Mouse (Mus musculus): ENCODE measurements around the gene Lzts2. TPM values are rescaled to one million over a fixed set of nuclear protein-coding genes. Genes with fewer than 3 reads are reported as not detected.

Gene Lzts2
- polyA plus RNA-seq, 1 experiment: 39.2 TPM

DNA sequence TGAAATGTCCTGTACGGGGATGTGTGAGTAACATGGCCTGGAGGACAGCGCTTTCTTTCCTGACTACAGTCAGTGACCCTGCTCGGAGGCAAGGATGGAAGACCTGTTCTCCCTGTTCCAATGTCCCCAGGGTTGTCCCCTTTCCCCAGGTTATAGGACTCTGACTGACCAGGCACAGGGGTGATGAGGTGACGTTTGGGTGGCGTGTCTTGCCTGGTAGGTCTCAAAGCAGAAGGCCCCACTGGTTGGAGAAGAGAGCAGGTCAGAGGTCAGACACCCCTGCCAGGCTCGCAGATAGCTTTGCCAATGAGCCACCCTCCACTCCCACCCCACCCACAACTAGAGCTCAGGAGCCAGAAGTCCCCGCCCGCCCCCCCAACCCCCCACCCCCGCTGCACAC lies 15.4 kb downstream of the Lzts2 start:
- no peak for TF ChIP-seq GATA1 (IDR thresholded peaks at IDR 0.05; ENCODE audit: low read length)

- no peak for TF ChIP-seq GATA1 (IDR thresholded peaks at IDR 0.05; ENCODE audit: low read length)
Measured at GRCm38 (mm10) chr19:45030111-45030510, 15.9 kb downstream of the Lzts2 start.

- TF ChIP-seq GATA1 (IDR thresholded peaks at IDR 0.05; ENCODE audit: low read length): no peak
Measured at GRCm38 (mm10) chr19:45030746-45031693, 16.8 kb downstream of the Lzts2 start.

DNA sequence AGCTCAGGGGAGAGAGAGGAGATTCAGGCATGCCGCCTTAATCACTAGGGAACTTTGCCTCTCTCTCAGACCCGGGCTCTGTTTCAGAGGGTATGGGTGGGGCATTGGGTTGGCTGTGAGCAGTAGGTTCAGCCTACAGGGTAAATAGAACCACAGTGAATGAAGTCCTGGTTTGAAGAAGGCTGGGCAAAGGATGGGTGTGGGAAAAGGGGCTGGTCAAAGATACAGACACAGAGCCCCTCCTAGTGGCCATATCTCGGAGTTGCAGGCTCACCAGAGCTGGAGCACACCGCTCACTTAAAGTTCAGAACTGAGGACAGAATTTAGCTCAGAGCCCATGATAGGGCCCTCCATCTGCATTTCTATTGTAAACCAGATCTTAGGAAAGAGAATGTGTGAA lies 17.6 kb downstream of the Lzts2 start:
- no peak for TF ChIP-seq GATA1 (IDR thresholded peaks at IDR 0.05; ENCODE audit: low read length)

DNA sequence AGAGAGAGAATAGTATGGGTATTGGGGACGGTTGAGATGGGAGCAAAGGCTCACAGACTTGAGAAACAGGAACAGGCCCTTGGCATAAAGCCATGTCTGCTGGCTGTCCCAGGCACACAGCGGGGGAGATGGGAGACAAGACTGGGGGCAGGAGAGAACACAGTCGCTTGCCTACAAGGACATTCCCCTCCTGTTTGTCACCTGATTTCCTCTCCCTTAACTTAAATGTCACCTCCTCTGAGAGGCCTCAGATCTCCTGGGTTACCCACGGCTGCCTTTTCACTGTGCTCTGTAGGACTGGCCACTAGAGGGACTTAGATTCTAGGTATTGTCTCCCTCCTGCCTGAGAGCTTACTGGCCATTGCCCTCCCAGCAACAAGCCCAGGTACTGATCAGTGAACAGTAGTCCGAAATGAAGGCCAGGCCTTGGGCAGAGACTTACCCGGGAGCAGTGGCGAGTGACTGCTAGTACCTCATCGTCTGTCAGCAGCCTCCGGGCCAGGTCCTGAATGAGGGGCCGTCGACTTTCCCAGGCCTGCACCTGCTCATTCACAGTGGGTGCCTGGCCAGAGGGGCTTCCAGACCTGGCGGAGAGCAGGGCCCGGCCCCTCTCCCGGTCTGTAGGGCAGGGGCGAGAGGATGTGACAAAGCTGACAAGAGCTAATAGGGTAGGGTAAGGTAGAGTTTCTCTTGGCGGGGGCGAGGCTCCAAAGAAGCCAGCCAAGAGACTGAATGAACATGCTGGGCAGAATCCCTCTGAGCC lies 18.5 kb downstream of the Lzts2 start:
- TF ChIP-seq GATA1 (IDR thresholded peaks at IDR 0.05; ENCODE audit: low read length): no peak

DNA sequence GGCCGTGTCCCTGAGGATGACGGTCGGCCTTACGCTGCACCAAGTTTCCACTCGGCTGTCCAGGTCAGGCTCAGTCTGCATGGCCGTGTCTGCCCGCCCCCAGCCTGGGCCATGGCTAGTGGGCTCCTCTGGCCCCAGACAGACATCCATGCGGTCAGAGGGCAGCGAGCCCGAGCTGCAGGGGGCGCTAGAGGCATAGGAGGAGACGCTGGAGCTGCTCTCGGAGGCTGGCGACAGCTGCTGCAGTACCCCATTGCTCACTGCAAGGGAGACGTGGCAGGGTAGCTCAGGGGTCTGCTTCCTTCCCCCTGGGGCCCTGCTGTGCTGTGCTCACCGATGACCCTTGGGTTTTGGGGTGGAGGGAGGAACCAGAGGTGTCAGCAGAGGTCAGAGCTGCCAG lies 22.7 kb downstream of the Lzts2 start:
- TF ChIP-seq GATA1 (IDR thresholded peaks at IDR 0.05; ENCODE audit: low read length): no peak

DNA sequence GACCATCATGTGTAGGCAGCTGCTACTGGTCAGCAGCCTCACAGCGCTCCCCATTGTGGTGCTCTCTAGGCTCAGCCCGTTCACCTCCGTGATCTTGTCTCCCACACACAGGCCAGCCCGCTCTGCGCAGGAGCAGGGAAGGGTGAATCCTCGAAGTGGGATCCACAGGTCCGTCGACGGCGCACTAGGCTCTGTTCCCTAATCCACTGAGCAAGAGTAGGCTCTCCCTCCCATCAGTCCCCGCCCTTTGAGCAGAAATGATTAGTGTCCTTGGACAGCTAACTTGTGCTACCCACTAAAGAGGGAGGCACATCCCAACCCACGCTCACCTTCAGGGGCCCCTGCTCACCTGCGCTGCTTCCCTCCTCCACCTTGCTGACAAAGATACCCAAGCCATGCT lies 26.0 kb downstream of the Lzts2 start:
- TF ChIP-seq GATA1 (IDR thresholded peaks at IDR 0.05; ENCODE audit: low read length): no peak

DNA sequence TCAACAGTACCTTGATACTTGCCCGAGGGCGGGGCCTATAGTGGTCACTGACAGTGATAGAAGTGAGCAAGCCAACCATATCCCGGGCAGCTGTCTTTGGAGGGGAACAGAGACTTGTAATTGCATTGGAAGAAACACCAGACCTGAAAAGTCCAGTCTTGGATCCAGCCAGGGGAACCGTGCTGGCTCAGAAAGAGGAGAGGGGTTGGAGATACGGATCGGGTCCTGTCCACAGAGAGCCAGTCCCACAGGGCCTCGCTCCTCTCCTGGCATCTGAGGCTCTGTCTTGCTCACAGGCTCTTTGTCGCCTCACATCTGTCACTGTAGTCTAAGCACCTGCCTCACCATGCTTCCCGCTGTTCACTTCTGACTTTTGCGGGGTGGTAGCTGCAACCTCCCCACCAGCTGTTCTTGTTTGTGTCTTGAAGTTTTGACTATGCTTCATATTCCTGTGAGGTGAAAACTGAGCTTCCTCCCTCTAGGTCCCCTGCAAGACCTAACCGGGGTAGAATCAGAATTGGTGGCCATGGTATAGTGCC lies 30.2 kb downstream of the Lzts2 start:
- TF ChIP-seq GATA1 (IDR thresholded peaks at IDR 0.05; ENCODE audit: low read length): no peak

- no peak for TF ChIP-seq GATA1 (IDR thresholded peaks at IDR 0.05; ENCODE audit: low read length)
Measured at GRCm38 (mm10) chr19:45045236-45045635, 31.0 kb downstream of the Lzts2 start.

DNA sequence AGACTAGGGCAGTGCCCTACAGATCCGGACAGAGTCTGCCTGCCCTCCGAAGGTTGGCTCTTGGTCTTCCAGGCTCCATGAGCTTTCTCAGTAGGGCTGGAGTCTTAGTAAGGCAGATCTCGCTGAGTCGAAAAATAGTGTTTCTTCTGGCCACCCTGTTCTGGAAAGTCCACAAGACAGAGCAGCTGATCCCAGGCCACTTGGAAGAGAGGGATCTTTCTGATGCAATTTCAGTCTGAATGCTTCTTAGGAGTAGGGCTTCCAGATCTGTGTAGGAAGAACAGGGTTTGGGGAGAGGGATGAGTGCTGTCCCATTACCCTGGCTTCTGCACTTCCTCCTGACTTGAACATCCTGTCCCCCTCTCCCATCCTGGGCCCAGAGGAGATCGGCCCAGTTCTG lies 31.4 kb downstream of the Lzts2 start, which contains the start of gene Pdzd7:
Gene Pdzd7, minus strand, starts transcription at position 67 of the 400 bp plus-strand sequence.
- TF ChIP-seq GATA1 (IDR thresholded peaks at IDR 0.05; ENCODE audit: low read length): no peak

DNA sequence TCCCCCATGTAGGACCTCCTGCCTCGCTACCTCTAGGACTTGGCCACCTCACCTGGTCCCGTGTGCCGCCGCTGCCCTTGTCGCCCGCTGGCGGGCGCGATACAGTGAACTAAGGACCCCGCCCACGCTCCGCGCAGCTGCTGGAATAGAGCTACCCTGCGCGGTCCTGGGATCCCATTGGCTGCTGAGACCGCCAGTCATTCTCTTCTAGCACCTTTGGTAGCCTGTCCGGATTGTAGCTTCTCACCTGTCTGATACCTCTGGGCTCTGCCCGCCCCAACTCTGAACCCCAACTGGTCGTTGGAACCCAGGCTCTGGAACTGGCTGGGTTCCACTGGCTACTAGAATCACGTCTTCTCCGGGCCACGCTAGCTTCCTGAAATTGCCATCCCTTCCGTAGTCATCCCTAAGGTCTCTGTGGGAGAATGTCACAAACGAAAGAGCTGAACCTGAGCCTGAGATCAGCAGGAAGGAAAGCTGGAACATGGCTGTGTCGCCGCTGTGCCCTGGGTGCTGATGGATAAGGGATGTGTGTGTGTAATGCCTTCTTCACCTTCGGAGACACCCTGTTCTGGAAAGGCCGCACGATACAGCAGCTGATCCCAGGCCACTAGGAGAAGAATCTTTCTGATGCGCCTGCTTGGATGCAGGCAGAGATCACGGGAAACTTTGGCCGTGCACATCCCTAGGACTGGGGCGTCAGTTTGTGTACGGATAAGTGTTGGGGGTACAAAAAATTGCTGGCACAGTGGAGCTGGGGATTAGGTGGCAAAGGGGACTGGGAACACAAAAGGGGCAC lies 32.5 kb downstream of the Lzts2 start:
- TF ChIP-seq GATA1 (IDR thresholded peaks at IDR 0.05; ENCODE audit: low read length): no peak

DNA sequence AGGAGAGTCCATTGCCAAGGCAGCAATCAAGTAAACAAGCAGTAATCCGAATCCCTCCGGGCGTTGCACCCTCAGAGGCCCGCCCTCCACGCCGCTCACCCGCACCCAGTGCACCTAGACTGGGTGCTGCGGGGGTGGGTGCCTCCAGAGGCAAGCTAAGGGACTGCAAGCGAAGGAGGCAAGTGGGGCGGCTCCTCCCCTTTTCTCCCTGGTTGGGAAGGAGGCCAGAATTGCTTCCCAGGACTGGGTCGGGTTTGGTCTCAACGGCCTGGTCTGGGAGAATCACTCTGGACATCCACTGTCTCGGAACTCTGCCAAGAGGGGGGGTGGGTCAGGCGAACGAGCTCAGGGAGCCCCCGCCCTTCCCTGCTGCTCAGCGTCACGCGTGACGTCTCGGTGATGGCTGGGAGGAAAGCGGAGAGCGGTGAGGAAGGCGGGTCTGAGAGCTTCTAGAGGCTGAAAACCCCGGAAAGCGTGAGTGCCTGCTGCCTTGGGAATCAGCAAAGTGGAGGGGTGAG lies 33.3 kb downstream of the Lzts2 start, which contains the start of gene Sfxn3:
Gene Sfxn3, plus strand, starts transcription at position 87 of the 518 bp plus-strand sequence.
- TF ChIP-seq GATA1 (IDR thresholded peaks at IDR 0.05; ENCODE audit: low read length): no peak

- no peak for TF ChIP-seq GATA1 (IDR thresholded peaks at IDR 0.05; ENCODE audit: low read length)
Measured at GRCm38 (mm10) chr19:45047935-45048643, 33.9 kb downstream of the Lzts2 start.

- TF ChIP-seq GATA1 (IDR thresholded peaks at IDR 0.05; ENCODE audit: low read length): no peak
Measured at GRCm38 (mm10) chr19:45048644-45049365, 34.6 kb downstream of the Lzts2 start.

Data from G1E-ER4 (cell line).